ENCODE assay signal across 10 mouse cellular contexts in the genomic region with DNA sequence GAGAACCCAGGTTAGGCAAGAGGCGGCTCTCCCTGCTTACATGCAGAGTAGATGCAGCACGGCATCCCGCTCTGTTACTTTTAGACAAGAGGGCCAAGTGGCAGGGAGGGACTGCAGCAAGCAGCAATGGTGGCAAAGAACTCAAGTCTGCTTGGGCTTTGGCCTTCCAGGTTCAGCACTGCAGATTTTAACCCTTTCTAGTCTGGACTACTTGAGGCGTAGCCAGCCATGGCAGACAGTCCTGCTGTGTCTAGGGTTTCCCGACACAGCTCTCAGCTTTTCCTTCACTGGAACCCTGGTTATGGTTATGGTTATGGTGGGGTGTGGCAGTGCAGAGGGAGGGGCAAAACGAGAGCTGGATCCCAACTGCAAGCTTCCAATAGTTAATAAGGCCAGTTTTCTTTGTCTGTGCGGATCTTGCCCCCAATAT. TPM values are rescaled to one million over a fixed set of nuclear protein-coding genes. Genes with fewer than 3 reads are reported as not detected.
DNase-seq lines count a peak whose midpoint lies in the region; ATAC-seq and TF ChIP-seq lines count a peak whose summit lies in the region.
"Had no signal": no experiment of that assay in that cellular context is flagged by ENCODE, and none has a peak within 500 bp of the region (broad histone marks: within the 10 kb centered on the region; RNA-seq: fewer than 3 reads in every experiment).

No protein-coding gene starts in this region.

- peak overlapping the region; percentile 21 for H3K4me2 ChIP-seq in forebrain, embryonic 12.5 days
- H3K4me2 ChIP-seq in lung, embryonic 16.5 days (ENCODE audit: low read depth, low read length): no peak overlapping the region
- H3K4me2 ChIP-seq in lung, postnatal 0 days (replicated peaks; ENCODE audit: low read depth, low read length): no peak overlapping the region
- H3K4me2 ChIP-seq in intestine, postnatal 0 days (replicated peaks; ENCODE audit: low read depth): peak overlapping the region; percentile 32

- WGBS in forebrain, embryonic 12.5 days: 83% methylated on average over 7 of the region's 7 CpGs
- WGBS in forebrain, embryonic 10.5 days: 90% methylated on average over 7 of the region's 7 CpGs
- 77% methylated on average over 7 of the region's 7 CpGs for WGBS in lung, embryonic 16.5 days
- WGBS in lung, postnatal 0 days: 82% methylated on average over 7 of the region's 7 CpGs
- WGBS in intestine, postnatal 0 days: 54% methylated on average over 7 of the region's 7 CpGs
- 35% methylated on average over 7 of the region's 7 CpGs for WGBS in olfactory bulb, adult 2 months

- peak overlapping the region; percentile 33; the same call in 1 of the 2 replicates for H3K9ac ChIP-seq in forebrain, embryonic 12.5 days
- 0 out of 2 replicates have a peak overlapping the region, but pooled peaks have one; percentile 10 for H3K9ac ChIP-seq in lung, embryonic 16.5 days (ENCODE audit: low read length)
- no peak overlapping the region for H3K9ac ChIP-seq in lung, postnatal 0 days (replicated peaks; ENCODE audit: low read depth)
- no peak overlapping the region for H3K9ac ChIP-seq in intestine, postnatal 0 days (ENCODE audit: low read depth, low read length)

- TF ChIP-seq EP300 in lung, postnatal 0 days (IDR thresholded peaks at IDR 0.05): no peak

- peak overlapping the region; percentile 21 for H3K27ac ChIP-seq in forebrain, embryonic 12.5 days
- H3K27ac ChIP-seq in forebrain, embryonic 10.5 days: no peak overlapping the region
- no peak overlapping the region for H3K27ac ChIP-seq in lung, embryonic 16.5 days (ENCODE audit: low read length)
- H3K27ac ChIP-seq in lung, postnatal 0 days (ENCODE audit: low read length): no peak overlapping the region
- H3K27ac ChIP-seq in intestine, postnatal 0 days (ENCODE audit: low read depth, low read length): no peak overlapping the region
- H3K27ac ChIP-seq in olfactory bulb, adult 2 months (ENCODE audit: insufficient read depth, low read depth, low read length): no peak overlapping the region

- TF ChIP-seq POLR2A in olfactory bulb, adult 2 months (IDR thresholded peaks at IDR 0.05; ENCODE audit: insufficient read depth, low read depth, low read length): no peak

- no peak for TF ChIP-seq CTCF in lung, postnatal 0 days (IDR thresholded peaks at IDR 0.05)
- no peak for TF ChIP-seq CTCF in intestine, postnatal 0 days (IDR thresholded peaks at IDR 0.05; ENCODE audit: low read depth)
- no peak for TF ChIP-seq CTCF in olfactory bulb, adult 2 months (IDR thresholded peaks at IDR 0.05; ENCODE audit: insufficient read depth, low read depth, low read length)

- no peaks in the 10 kb centered on the region for H3K27me3 ChIP-seq in forebrain, embryonic 12.5 days
- H3K27me3 ChIP-seq in forebrain, embryonic 10.5 days (ENCODE audit: poor library complexity, severe bottlenecking): no peaks in the 10 kb centered on the region
- H3K27me3 ChIP-seq in lung, embryonic 16.5 days (ENCODE audit: control insufficient read depth, insufficient read depth, low read depth, low read length): no peaks in the 10 kb centered on the region
- no peaks in the 10 kb centered on the region for H3K27me3 ChIP-seq in lung, postnatal 0 days (replicated peaks; ENCODE audit: insufficient read depth, low read length)
- H3K27me3 ChIP-seq in intestine, postnatal 0 days (replicated peaks; ENCODE audit: control insufficient read depth, insufficient read depth, low read length): no peaks in the 10 kb centered on the region

- H3K4me1 ChIP-seq in forebrain, embryonic 12.5 days: peaks cover 43% of the 10 kb centered on the region
- peaks cover 45% of the 10 kb centered on the region for H3K4me1 ChIP-seq in forebrain, embryonic 10.5 days
- peaks cover 39% of the 10 kb centered on the region for H3K4me1 ChIP-seq in lung, embryonic 16.5 days (replicated peaks; ENCODE audit: control insufficient read depth, insufficient read depth, low read length)
- peaks cover 16% of the 10 kb centered on the region for H3K4me1 ChIP-seq in lung, postnatal 0 days (ENCODE audit: insufficient read depth, low read depth, low read length)
- H3K4me1 ChIP-seq in intestine, postnatal 0 days (replicated peaks; ENCODE audit: control insufficient read depth, insufficient read depth, low read length): peaks cover 9% of the 10 kb centered on the region; the same call in 1 of the 2 replicates
- H3K4me1 ChIP-seq in olfactory bulb, adult 2 months (ENCODE audit: control insufficient read depth, insufficient read depth, low read length): peaks cover 69% of the 10 kb centered on the region

- no peak for ATAC-seq in forebrain, embryonic 12.5 days (ENCODE audit: low FRiP score)
- ATAC-seq in lung, embryonic 16.5 days (ENCODE audit: low read depth): no peak
- ATAC-seq in lung, postnatal 0 days: no peak
- no peak for ATAC-seq in intestine, postnatal 0 days

- H3K9me3 ChIP-seq in forebrain, embryonic 12.5 days: no peaks in the 10 kb centered on the region
- H3K9me3 ChIP-seq in forebrain, embryonic 10.5 days: no peaks in the 10 kb centered on the region
- H3K9me3 ChIP-seq in lung, embryonic 16.5 days (ENCODE audit: control insufficient read depth, low read length): no peaks in the 10 kb centered on the region
- H3K9me3 ChIP-seq in lung, postnatal 0 days (ENCODE audit: low read length): no peaks in the 10 kb centered on the region
- no peaks in the 10 kb centered on the region for H3K9me3 ChIP-seq in intestine, postnatal 0 days (ENCODE audit: control insufficient read depth)

- H3K36me3 ChIP-seq in forebrain, embryonic 12.5 days (replicated peaks): peaks cover 48% of the 10 kb centered on the region
- peaks cover 68% of the 10 kb centered on the region for H3K36me3 ChIP-seq in forebrain, embryonic 10.5 days (replicated peaks)
- H3K36me3 ChIP-seq in lung, embryonic 16.5 days (ENCODE audit: control insufficient read depth, insufficient read depth, low read length): peaks cover 19% of the 10 kb centered on the region
- peaks cover 21% of the 10 kb centered on the region for H3K36me3 ChIP-seq in lung, postnatal 0 days (ENCODE audit: insufficient read depth, low read length)
- H3K36me3 ChIP-seq in intestine, postnatal 0 days (ENCODE audit: control insufficient read depth, insufficient read depth): peaks cover 38% of the 10 kb centered on the region

- H3K4me3 ChIP-seq in forebrain, embryonic 12.5 days (replicated peaks): no peak overlapping the region; the same call in 1 of the 2 replicates
- no peak overlapping the region for H3K4me3 ChIP-seq in forebrain, embryonic 10.5 days
- H3K4me3 ChIP-seq in lung, embryonic 16.5 days (ENCODE audit: low read length): no peak overlapping the region
- H3K4me3 ChIP-seq in lung, postnatal 0 days (ENCODE audit: low read depth, low read length): no peak overlapping the region
- H3K4me3 ChIP-seq in intestine, postnatal 0 days (ENCODE audit: low read depth, low read length): no peak overlapping the region
- peak overlapping the region; percentile 8 for H3K4me3 ChIP-seq in olfactory bulb, adult 2 months (ENCODE audit: insufficient read depth, low read depth, low read length)

- DNase-seq in forebrain, embryonic 10.5 days (ENCODE audit: extremely low spot score, low spot score): no peak
- DNase-seq in lung, postnatal 0 days (ENCODE audit: low spot score): no peak
- no peak for DNase-seq in ovary, postnatal 36 days (ENCODE audit: low spot score)
- DNase-seq in kidney, postnatal 10 days: no peak
- DNase-seq: kidney, adult 11 months; lung, postnatal 14 days had no signal

RNA-seq across cellular contexts. Expression of a gene that starts 3.7 kb away (rescaled TPM):
- polyA plus RNA-seq in forebrain, embryonic 12.5 days (2016; fragmentation: Nextera tagmentation; extraction: Ambion mirVana): 227 and 234 TPM in 2 replicates
- 156 and 163 TPM in 2 replicates for polyA plus RNA-seq in forebrain, embryonic 10.5 days (2016; fragmentation: Nextera tagmentation; extraction: Ambion mirVana)
- 116 and 118 TPM in 2 replicates for polyA plus RNA-seq in lung, embryonic 16.5 days (2015; fragmentation: Nextera tagmentation; extraction: Ambion mirVana)
- polyA plus RNA-seq in lung, postnatal 0 days (2015; fragmentation: Nextera tagmentation; extraction: Ambion mirVana): 61.7 and 63.6 TPM in 2 replicates
- polyA plus RNA-seq in intestine, postnatal 0 days (2015; fragmentation: Nextera tagmentation; extraction: Ambion mirVana): 236 and 241 TPM in 2 replicates
- polyA plus RNA-seq in olfactory bulb, adult 2 months (2012; ENCODE audit: insufficient read depth, insufficient read length, low replicate concordance, missing spikeins): 1,020 and 1,388 TPM in 2 replicates

RNA-seq across cellular contexts. Expression of a gene that starts 13.9 kb away (rescaled TPM):
- polyA plus RNA-seq in forebrain, embryonic 12.5 days (2016; fragmentation: Nextera tagmentation; extraction: Ambion mirVana): 0.24 and 0.51 TPM in 2 replicates
- 0.10 TPM in 2 replicates for polyA plus RNA-seq in forebrain, embryonic 10.5 days (2016; fragmentation: Nextera tagmentation; extraction: Ambion mirVana)
- polyA plus RNA-seq in lung, embryonic 16.5 days (2015; fragmentation: Nextera tagmentation; extraction: Ambion mirVana): 2.6 and 2.8 TPM in 2 replicates
- polyA plus RNA-seq in lung, postnatal 0 days (2015; fragmentation: Nextera tagmentation; extraction: Ambion mirVana): 2.0 and 2.4 TPM in 2 replicates
- 1.7 and 1.8 TPM in 2 replicates for polyA plus RNA-seq in intestine, postnatal 0 days (2015; fragmentation: Nextera tagmentation; extraction: Ambion mirVana)
- polyA plus RNA-seq in olfactory bulb, adult 2 months (2012; ENCODE audit: insufficient read depth, insufficient read length, low replicate concordance, missing spikeins): not detected in 2 replicates

RNA-seq across cellular contexts. Expression of a gene that starts 24.3 kb away (rescaled TPM):
- 52.6 and 53.3 TPM in 2 replicates for polyA plus RNA-seq in forebrain, embryonic 12.5 days (2016; fragmentation: Nextera tagmentation; extraction: Ambion mirVana)
- polyA plus RNA-seq in forebrain, embryonic 10.5 days (2016; fragmentation: Nextera tagmentation; extraction: Ambion mirVana): 4.3 and 6.8 TPM in 2 replicates
- 5.1 and 5.5 TPM in 2 replicates for polyA plus RNA-seq in lung, embryonic 16.5 days (2015; fragmentation: Nextera tagmentation; extraction: Ambion mirVana)
- 1.9 and 2.0 TPM in 2 replicates for polyA plus RNA-seq in lung, postnatal 0 days (2015; fragmentation: Nextera tagmentation; extraction: Ambion mirVana)
- polyA plus RNA-seq in intestine, postnatal 0 days (2015; fragmentation: Nextera tagmentation; extraction: Ambion mirVana): 3.3 and 3.6 TPM in 2 replicates
- not detected in 2 replicates for polyA plus RNA-seq in olfactory bulb, adult 2 months (2012; ENCODE audit: insufficient read depth, insufficient read length, low replicate concordance, missing spikeins)

RNA-seq across cellular contexts. Expression of a gene that starts 28.6 kb away (rescaled TPM):
- 14.7 and 16.4 TPM in 2 replicates for polyA plus RNA-seq in forebrain, embryonic 12.5 days (2016; fragmentation: Nextera tagmentation; extraction: Ambion mirVana)
- 5.5 and 6.6 TPM in 2 replicates for polyA plus RNA-seq in forebrain, embryonic 10.5 days (2016; fragmentation: Nextera tagmentation; extraction: Ambion mirVana)
- 12.9 and 13.0 TPM in 2 replicates for polyA plus RNA-seq in lung, embryonic 16.5 days (2015; fragmentation: Nextera tagmentation; extraction: Ambion mirVana)
- polyA plus RNA-seq in lung, postnatal 0 days (2015; fragmentation: Nextera tagmentation; extraction: Ambion mirVana): 5.2 and 6.6 TPM in 2 replicates
- 4.7 and 5.3 TPM in 2 replicates for polyA plus RNA-seq in intestine, postnatal 0 days (2015; fragmentation: Nextera tagmentation; extraction: Ambion mirVana)
- polyA plus RNA-seq in olfactory bulb, adult 2 months (2012; ENCODE audit: insufficient read depth, insufficient read length, low replicate concordance, missing spikeins): not detected in 2 replicates

RNA-seq across cellular contexts. Expression of a gene that starts 39.3 kb away (rescaled TPM):
- polyA plus RNA-seq in forebrain, embryonic 12.5 days (2016; fragmentation: Nextera tagmentation; extraction: Ambion mirVana): 32.3 and 37.0 TPM in 2 replicates
- 7.3 and 9.3 TPM in 2 replicates for polyA plus RNA-seq in forebrain, embryonic 10.5 days (2016; fragmentation: Nextera tagmentation; extraction: Ambion mirVana)
- polyA plus RNA-seq in lung, embryonic 16.5 days (2015; fragmentation: Nextera tagmentation; extraction: Ambion mirVana): 0.20 and 0.49 TPM in 2 replicates
- 0.04 TPM in 1 of 2 replicates, not detected in the other for polyA plus RNA-seq in lung, postnatal 0 days (2015; fragmentation: Nextera tagmentation; extraction: Ambion mirVana)
- 2.0 and 2.2 TPM in 2 replicates for polyA plus RNA-seq in intestine, postnatal 0 days (2015; fragmentation: Nextera tagmentation; extraction: Ambion mirVana)
- not detected in 2 replicates for polyA plus RNA-seq in olfactory bulb, adult 2 months (2012; ENCODE audit: insufficient read depth, insufficient read length, low replicate concordance, missing spikeins)

Comparison
In these comparisons a context has a peak if more than half of its experiments do, and no peak if none do; other contexts are left out.
1. H3K9ac ChIP-seq: peak in forebrain, embryonic 12.5 days (single experiment) and lung, embryonic 16.5 days (single experiment); none in lung, postnatal 0 days (single experiment) and intestine, postnatal 0 days (single experiment).
2. H3K4me2 ChIP-seq: peak in forebrain, embryonic 12.5 days (single experiment) and intestine, postnatal 0 days (single experiment); none in lung, embryonic 16.5 days (single experiment) and lung, postnatal 0 days (single experiment).